Mouse (Mus musculus) layer of hippocampus, adult 9-11 months (tissue): Measurements from ENCODE around the gene Rwdd2b.

Experiments
- DNase-seq: peaks from one replicate; pipeline ENCODE4 v3.0.0; 2022

The Rwdd2b gene

DNA sequence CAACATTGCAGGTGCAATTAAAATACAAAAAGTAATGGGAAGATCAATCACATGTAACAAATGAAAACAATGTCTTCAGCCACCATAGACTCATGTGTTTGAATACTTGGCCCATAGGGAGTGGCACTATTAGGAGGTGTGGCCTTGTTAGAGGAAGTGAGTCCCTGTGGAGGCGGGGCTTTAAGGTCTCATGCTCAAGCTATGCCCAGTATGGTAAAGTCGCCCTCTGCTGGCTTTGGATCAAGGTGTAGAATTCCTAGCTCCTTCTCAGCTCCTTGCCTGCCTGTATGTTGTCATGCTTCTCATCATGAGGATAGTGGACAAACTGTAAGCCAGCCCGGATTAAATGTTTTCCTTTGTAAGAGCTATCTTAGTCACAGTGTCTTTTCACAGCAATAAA, 35.4 kb downstream of the Rwdd2b start:
- DNase-seq, result no peak

DNA sequence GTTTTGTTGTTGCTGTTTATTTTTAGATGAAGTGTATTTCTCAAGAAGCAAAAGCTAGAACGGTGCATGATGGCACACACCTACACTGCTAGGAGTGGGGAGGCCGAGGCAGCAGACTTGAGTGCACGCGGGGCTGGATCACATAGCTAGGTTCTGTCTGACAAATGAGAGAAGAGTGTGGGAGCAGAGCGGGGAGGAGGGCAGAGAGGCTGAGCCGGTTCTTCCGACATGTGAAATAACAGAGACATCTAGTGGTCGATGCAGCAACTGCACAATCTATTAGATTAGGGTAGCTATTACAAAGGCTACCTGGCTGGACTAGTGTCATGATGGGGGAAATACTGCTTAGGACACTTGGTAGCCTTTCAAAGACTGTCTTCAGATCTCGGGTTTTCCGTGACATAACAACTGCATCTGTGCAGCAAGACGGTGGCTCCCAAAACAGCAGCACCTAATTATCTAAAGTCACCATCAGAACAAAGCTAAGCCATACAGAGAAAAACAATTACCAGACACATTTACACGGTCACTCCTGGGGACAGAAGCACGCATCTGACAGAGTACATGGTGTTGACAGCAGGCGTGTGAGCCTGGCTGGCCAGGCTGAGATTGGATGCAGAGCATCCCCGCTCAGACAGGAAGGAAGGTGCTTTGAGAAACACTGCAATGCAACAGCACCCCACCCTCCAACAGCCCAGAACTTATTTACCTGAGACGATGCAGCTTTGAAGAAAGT, 46.4 kb downstream of the Rwdd2b start:
- peak; percentile 78 for DNase-seq

DNA sequence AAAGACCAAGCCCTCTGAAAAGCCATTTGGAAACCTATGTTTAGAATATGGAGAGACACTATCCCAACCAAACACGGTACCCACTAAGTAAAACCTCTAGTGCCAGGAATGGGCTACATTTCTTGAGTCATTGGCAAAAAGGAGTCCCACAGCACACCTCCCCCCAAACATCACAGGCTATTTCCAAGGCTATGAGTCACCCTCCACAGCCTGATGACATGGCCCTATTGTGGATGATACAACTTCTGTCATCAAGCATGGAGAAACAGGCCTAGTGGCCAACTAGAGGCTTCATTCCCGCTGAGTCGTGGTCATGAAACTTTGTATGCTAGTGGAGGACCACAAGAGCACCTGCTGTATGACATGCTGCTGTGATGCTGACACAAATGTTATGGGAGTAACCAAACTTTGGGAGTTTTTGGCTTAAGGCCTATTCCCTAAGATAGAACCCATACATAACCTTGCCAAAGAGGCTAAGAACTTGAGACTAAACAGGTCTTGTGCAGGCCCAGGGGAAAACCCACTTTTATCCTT, 52.9 kb downstream of the Rwdd2b start:
- DNase-seq, result no peak

DNA sequence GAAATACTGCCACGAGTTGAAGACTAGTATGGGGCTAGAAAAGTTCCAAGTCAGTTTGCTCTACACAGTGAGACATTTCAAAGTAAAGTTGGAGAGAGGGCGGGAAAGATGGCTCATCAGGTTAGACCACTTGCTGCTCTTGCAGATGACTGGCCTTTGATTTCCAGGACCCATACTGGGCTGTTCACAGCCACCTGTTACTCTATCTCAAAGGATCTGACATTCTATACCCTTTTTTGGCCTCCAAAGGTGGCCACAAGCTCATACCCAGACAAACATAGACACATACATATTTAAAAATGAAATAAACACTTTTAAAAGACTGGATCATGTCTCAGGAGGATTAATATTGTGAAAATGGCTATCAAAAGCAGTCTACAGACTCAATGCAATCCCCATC, 56.0 kb downstream of the Rwdd2b start:
- no peak for DNase-seq
